Mouse (Mus musculus): ENCODE results near the gene Mcat.

- no peak for TF ChIP-seq CTCF (IDR thresholded peaks at IDR 0.05; ENCODE audit: insufficient read depth, low read depth, low read length)
- no peak for TF ChIP-seq POLR2A (IDR thresholded peaks at IDR 0.05; ENCODE audit: insufficient read depth, low read depth, low read length)
These were observed 34.7 kb downstream of the Mcat start for GRCm38 (mm10) chr15:83528892-83529291.

Measured in olfactory bulb, adult 2 months (tissue).